Mouse (Mus musculus): ENCODE data around the gene Cgref1. TPM values are rescaled to one million over a fixed set of nuclear protein-coding genes. Genes with fewer than 3 reads are reported as not detected.

Cgref1 gene
- total and polyA plus RNA-seq, 3 experiments = 0.33 TPM; not detected in 2

DNA sequence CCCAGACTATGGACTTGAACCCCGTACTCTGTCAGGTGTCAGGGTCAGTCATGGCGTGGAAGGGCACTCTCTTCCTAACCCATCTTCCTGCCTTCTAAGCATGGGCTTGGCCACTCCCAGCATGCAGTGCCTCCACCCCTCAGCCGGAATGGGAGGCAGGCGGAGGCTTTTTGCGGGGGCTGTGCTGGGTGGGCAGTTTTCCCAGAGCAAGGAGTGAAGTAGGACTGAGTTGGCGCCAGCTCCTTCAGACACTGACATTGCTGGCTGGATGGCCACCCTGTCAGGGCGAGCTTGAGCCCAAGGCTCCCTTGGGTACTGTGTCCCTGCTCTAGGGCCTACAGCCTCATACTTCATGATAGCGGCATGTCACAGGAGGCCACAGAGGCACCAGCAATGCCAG, 23.0 kb upstream of the Cgref1 start, which contains the start of gene Tcf23:
Gene Tcf23, plus strand, starts transcription at position 247 of the 400 bp plus-strand sequence.
- H3K4me1 ChIP-seq (ENCODE audit: insufficient read depth, low read depth, low read length) = no peaks in the 10 kb centered on the region
- H3K36me3 ChIP-seq (replicated peaks) = no peaks in the 10 kb centered on the region
- H3K4me3 ChIP-seq (ENCODE audit: low read depth, low read length) = no peak within 1 kb of the TSS
- peaks cover 58% of the 10 kb centered on the region for H3K27me3 ChIP-seq (ENCODE audit: insufficient read depth, low read length)
- no peak for DNase-seq (ENCODE audit: low spot score)
- no peaks in the 10 kb centered on the region for H3K9me3 ChIP-seq (replicated peaks)
- TF ChIP-seq GATA1 (IDR thresholded peaks at IDR 0.05; ENCODE audit: borderline replicate concordance, low read length) (no peak), POLR2AphosphoS5 (IDR thresholded peaks at IDR 0.05; ENCODE audit: insufficient replicate concordance, low read depth, low read length) (no peak), CTCF (IDR thresholded peaks at IDR 0.05; ENCODE audit: low read depth, low read length) (no peak), TAL1 (conservative IDR thresholded peaks at IDR 0.05; ENCODE audit: low read depth, low read length) (no peak), GATA2 (IDR thresholded peaks at IDR 0.05; ENCODE audit: borderline replicate concordance, low read depth, low read length) (no peak)
- no peak for ATAC-seq (ENCODE audit: extremely low read depth, insufficient number of reproducible peaks, low FRiP score, poor library complexity, severe bottlenecking)

DNA sequence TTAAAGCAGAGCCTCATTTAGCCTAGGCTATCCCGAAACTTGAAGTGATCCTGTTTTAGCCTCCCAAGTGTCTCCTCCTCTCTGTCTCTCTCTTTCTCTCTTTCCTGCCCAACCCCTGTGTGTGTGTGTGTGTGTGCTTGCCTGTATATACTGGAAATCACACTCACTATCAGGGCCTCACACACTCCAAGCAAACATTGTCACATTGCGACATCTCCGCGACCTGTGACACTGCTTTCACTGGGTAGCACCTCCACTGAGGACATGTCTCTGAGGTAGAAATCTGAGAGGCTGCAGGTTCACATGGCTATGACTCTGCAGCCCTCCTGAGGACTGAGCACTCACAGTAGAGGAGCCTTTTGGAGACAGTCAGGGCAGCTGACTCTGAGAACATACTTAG, 20.8 kb upstream of the Cgref1 start:
- Histone ChIP-seq H3K4me3 (ENCODE audit: low read depth, low read length) (no peak overlapping the region), H3K27me3 (ENCODE audit: insufficient read depth, low read length) (peaks cover 62% of the 10 kb centered on the region), H3K9me3 (replicated peaks) (no peaks in the 10 kb centered on the region), H3K36me3 (replicated peaks) (no peaks in the 10 kb centered on the region), H3K4me1 (ENCODE audit: insufficient read depth, low read depth, low read length) (peaks cover 10% of the 10 kb centered on the region)
- ATAC-seq (ENCODE audit: extremely low read depth, insufficient number of reproducible peaks, low FRiP score, poor library complexity, severe bottlenecking) (no peak), DNase-seq (ENCODE audit: low spot score) (no peak)
- TF ChIP-seq GATA1 (IDR thresholded peaks at IDR 0.05; ENCODE audit: borderline replicate concordance, low read length) = no peak
- TF ChIP-seq GATA2 (IDR thresholded peaks at IDR 0.05; ENCODE audit: borderline replicate concordance, low read depth, low read length) = no peak
- TF ChIP-seq TAL1 (conservative IDR thresholded peaks at IDR 0.05; ENCODE audit: low read depth, low read length) = no peak
- TF ChIP-seq POLR2AphosphoS5 (IDR thresholded peaks at IDR 0.05; ENCODE audit: insufficient replicate concordance, low read depth, low read length) = no peak

- ATAC-seq (ENCODE audit: extremely low read depth, insufficient number of reproducible peaks, low FRiP score, poor library complexity, severe bottlenecking) (no peak), DNase-seq (ENCODE audit: low spot score) (no peak)
- Histone ChIP-seq H3K36me3 (replicated peaks) (peaks cover 4% of the 10 kb centered on the region), H3K9me3 (replicated peaks) (no peaks in the 10 kb centered on the region), H3K27me3 (ENCODE audit: insufficient read depth, low read length) (peaks cover 46% of the 10 kb centered on the region), H3K4me3 (ENCODE audit: low read depth, low read length) (no peak overlapping the region), H3K4me1 (ENCODE audit: insufficient read depth, low read depth, low read length) (peaks cover 23% of the 10 kb centered on the region)
- no peak for TF ChIP-seq CTCF (IDR thresholded peaks at IDR 0.05; ENCODE audit: low read depth, low read length)
- TF ChIP-seq GATA2 (IDR thresholded peaks at IDR 0.05; ENCODE audit: borderline replicate concordance, low read depth, low read length) = no peak
- no peak for TF ChIP-seq GATA1 (IDR thresholded peaks at IDR 0.05; ENCODE audit: borderline replicate concordance, low read length)
- no peak for TF ChIP-seq TAL1 (conservative IDR thresholded peaks at IDR 0.05; ENCODE audit: low read depth, low read length)
- no peak for TF ChIP-seq POLR2AphosphoS5 (IDR thresholded peaks at IDR 0.05; ENCODE audit: insufficient replicate concordance, low read depth, low read length)
These were observed 18.5 kb upstream of the Cgref1 start for GRCm38 (mm10) chr5:30963916-30964315.

GRCm38 (mm10) chr5:30961545-30962505, 16.4 kb upstream of the Cgref1 start:
- no peak for ATAC-seq (ENCODE audit: extremely low read depth, insufficient number of reproducible peaks, low FRiP score, poor library complexity, severe bottlenecking)
- no peak overlapping the region for H3K4me3 ChIP-seq (ENCODE audit: low read depth, low read length)
- DNase-seq (ENCODE audit: low spot score) = no peak
- peaks cover 37% of the 10 kb centered on the region for H3K4me1 ChIP-seq (ENCODE audit: insufficient read depth, low read depth, low read length)
- H3K9me3 ChIP-seq (replicated peaks) = peaks cover 11% of the 10 kb centered on the region
- H3K27me3 ChIP-seq (ENCODE audit: insufficient read depth, low read length) = peaks cover 29% of the 10 kb centered on the region
- peaks cover 20% of the 10 kb centered on the region for H3K36me3 ChIP-seq (replicated peaks)
- TF ChIP-seq GATA1 (IDR thresholded peaks at IDR 0.05; ENCODE audit: borderline replicate concordance, low read length) (no peak), TAL1 (conservative IDR thresholded peaks at IDR 0.05; ENCODE audit: low read depth, low read length) (no peak), CTCF (IDR thresholded peaks at IDR 0.05; ENCODE audit: low read depth, low read length) (no peak), POLR2AphosphoS5 (IDR thresholded peaks at IDR 0.05; ENCODE audit: insufficient replicate concordance, low read depth, low read length) (no peak), GATA2 (IDR thresholded peaks at IDR 0.05; ENCODE audit: borderline replicate concordance, low read depth, low read length) (no peak)

DNA sequence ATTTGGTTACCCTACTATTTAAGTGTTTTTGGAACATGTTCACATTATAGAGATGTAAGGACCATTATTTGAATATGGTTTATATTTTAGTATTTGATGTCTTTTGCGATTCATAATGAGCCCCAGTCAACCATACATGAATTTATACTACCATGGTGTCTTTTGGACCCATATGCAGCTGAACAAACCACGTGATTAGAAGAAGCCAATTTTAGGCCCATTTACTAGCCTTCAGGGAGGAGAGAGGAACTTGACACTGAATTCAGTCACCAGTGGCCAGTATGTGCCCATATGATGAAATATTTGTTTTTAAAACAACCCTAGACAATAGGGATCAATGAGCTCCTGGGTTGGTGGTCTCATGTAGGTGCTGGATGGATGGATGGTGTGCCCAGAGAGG, 15.4 kb upstream of the Cgref1 start:
- TF ChIP-seq POLR2AphosphoS5 (IDR thresholded peaks at IDR 0.05; ENCODE audit: insufficient replicate concordance, low read depth, low read length) = no peak
- H3K27me3 ChIP-seq (ENCODE audit: insufficient read depth, low read length) = peaks cover 21% of the 10 kb centered on the region
- H3K4me3 ChIP-seq (ENCODE audit: low read depth, low read length) = no peak overlapping the region
- peaks cover 37% of the 10 kb centered on the region for H3K4me1 ChIP-seq (ENCODE audit: insufficient read depth, low read depth, low read length)
- peaks cover 15% of the 10 kb centered on the region for H3K9me3 ChIP-seq (replicated peaks)
- DNase-seq (ENCODE audit: low spot score) (no peak), ATAC-seq (ENCODE audit: extremely low read depth, insufficient number of reproducible peaks, low FRiP score, poor library complexity, severe bottlenecking) (no peak)
- peaks cover 25% of the 10 kb centered on the region for H3K36me3 ChIP-seq (replicated peaks)

DNA sequence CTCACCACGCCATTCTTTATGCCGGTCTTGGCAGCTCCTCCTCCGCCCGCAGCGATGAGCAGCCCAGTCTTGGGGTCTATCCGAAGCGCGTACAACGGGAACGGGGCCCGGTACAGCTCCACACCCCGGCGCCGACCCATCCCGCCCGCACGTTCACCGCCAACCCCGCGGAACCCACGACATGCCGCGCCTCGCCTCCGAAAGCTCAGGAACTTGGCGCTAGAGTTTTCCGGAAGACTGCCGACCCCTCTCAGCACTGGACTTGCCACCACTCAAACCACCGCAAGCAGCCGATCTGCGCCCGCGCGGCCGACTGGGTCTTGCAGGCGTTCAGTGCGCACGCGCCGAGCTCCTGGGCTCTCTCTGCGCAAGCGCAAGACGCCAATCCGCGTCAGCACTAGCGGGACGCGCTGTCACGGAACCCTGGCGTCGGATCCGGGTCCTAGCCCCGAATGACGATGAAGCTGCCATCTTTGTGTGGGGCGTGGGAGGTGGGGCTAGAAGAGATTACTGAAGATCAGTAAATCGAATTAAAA, 14.6 kb upstream of the Cgref1 start, which contains the start of gene Preb:
Gene Preb, minus strand, starts transcription at position 396 of the 536 bp plus-strand sequence.
- TF ChIP-seq POLR2AphosphoS5 (IDR thresholded peaks at IDR 0.05; ENCODE audit: insufficient replicate concordance, low read depth, low read length) (no peak), TAL1 (conservative IDR thresholded peaks at IDR 0.05; ENCODE audit: low read depth, low read length) (no peak), GATA2 (IDR thresholded peaks at IDR 0.05; ENCODE audit: borderline replicate concordance, low read depth, low read length) (no peak), GATA1 (IDR thresholded peaks at IDR 0.05; ENCODE audit: borderline replicate concordance, low read length) (no peak), CTCF (IDR thresholded peaks at IDR 0.05; ENCODE audit: low read depth, low read length) (no peak)
- ATAC-seq (ENCODE audit: extremely low read depth, insufficient number of reproducible peaks, low FRiP score, poor library complexity, severe bottlenecking) = peak; percentile 78
- Histone ChIP-seq H3K4me1 (ENCODE audit: insufficient read depth, low read depth, low read length) (peaks cover 37% of the 10 kb centered on the region), H3K4me3 (ENCODE audit: low read depth, low read length) (peak within 1 kb of the TSS; percentile 79), H3K36me3 (replicated peaks) (peaks cover 32% of the 10 kb centered on the region), H3K9me3 (replicated peaks) (peaks cover 22% of the 10 kb centered on the region), H3K27me3 (ENCODE audit: insufficient read depth, low read length) (peaks cover 15% of the 10 kb centered on the region)
- peak; percentile 86 for DNase-seq (ENCODE audit: low spot score)

Measured in G1E (cell line).